Mouse (Mus musculus): ENCODE measurements around the gene Vtcn1. TPM values are rescaled to one million over a fixed set of nuclear protein-coding genes. Genes with fewer than 3 reads are reported as not detected.

The Vtcn1 gene
- polyA plus RNA-seq, 1 experiment from 2014 or later, result not detected

GRCm38 (mm10) chr3:100821276-100821675 is 4.0 kb upstream of the Vtcn1 start:
- 77% methylated on average over 2 of the region's 2 CpGs for WGBS
- Histone ChIP-seq H3K4me3 (replicated peaks; ENCODE audit: low read depth, low read length) (no peak overlapping the region), H3K9me3 (ENCODE audit: control insufficient read depth, low read length) (no peaks in the 10 kb centered on the region), H3K27ac (replicated peaks; ENCODE audit: low read depth, low read length) (no peak overlapping the region; the same call in 1 of the 2 replicates), H3K36me3 (ENCODE audit: control insufficient read depth, insufficient read depth, low read length) (no peaks in the 10 kb centered on the region), H3K4me2 (ENCODE audit: low read length) (no peak overlapping the region), H3K4me1 (ENCODE audit: control insufficient read depth, insufficient read depth, low read length) (no peaks in the 10 kb centered on the region), H3K9ac (replicated peaks; ENCODE audit: low read length) (no peak overlapping the region), H3K27me3 (ENCODE audit: control insufficient read depth, insufficient read depth, low read length) (no peaks in the 10 kb centered on the region)
- 0 out of 2 replicates have a peak, but pooled peaks have one; percentile 18 for ATAC-seq (ENCODE audit: low FRiP score, low TSS enrichment)
- DNase-seq, result peak; percentile 73

DNA sequence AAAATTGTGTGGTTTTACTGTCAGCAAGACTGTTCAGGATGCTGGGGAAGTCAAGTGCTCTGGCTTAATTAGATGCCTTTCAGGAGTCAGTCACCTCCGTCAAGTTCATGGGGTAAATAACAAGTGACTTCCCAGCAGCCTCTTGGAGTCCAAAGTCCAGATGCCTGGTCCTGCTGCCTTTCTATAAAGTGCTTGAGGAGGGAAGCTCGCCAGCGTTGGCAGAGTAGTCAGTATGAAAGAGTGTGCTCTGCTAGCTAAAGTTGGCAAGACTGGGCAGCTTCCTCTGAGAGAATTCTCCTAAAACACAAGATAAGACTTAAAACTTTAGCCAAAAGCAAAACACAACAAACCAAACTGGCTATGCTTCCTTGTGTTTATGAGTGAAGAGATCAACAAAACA is 18.5 kb downstream of the Vtcn1 start:
- WGBS, result 81% methylated on average over 3 of the region's 3 CpGs
- Histone ChIP-seq H3K4me1 (ENCODE audit: control insufficient read depth, insufficient read depth, low read length) (no peaks in the 10 kb centered on the region), H3K9me3 (ENCODE audit: control insufficient read depth, low read length) (no peaks in the 10 kb centered on the region), H3K36me3 (ENCODE audit: control insufficient read depth, insufficient read depth, low read length) (no peaks in the 10 kb centered on the region), H3K4me2 (ENCODE audit: low read length) (no peak overlapping the region), H3K9ac (replicated peaks; ENCODE audit: low read length) (no peak overlapping the region), H3K4me3 (replicated peaks; ENCODE audit: low read depth, low read length) (no peak overlapping the region), H3K27ac (replicated peaks; ENCODE audit: low read depth, low read length) (no peak overlapping the region), H3K27me3 (ENCODE audit: control insufficient read depth, insufficient read depth, low read length) (no peaks in the 10 kb centered on the region)
- DNase-seq, result no peak
- ATAC-seq (ENCODE audit: low FRiP score, low TSS enrichment), result no peak

GRCm38 (mm10) chr3:100844366-100844765 is 19.1 kb downstream of the Vtcn1 start:
- Histone ChIP-seq H3K27me3 (ENCODE audit: control insufficient read depth, insufficient read depth, low read length) (no peaks in the 10 kb centered on the region), H3K4me1 (ENCODE audit: control insufficient read depth, insufficient read depth, low read length) (no peaks in the 10 kb centered on the region), H3K27ac (replicated peaks; ENCODE audit: low read depth, low read length) (no peak overlapping the region), H3K4me3 (replicated peaks; ENCODE audit: low read depth, low read length) (no peak overlapping the region), H3K36me3 (ENCODE audit: control insufficient read depth, insufficient read depth, low read length) (no peaks in the 10 kb centered on the region), H3K9me3 (ENCODE audit: control insufficient read depth, low read length) (no peaks in the 10 kb centered on the region), H3K9ac (replicated peaks; ENCODE audit: low read length) (no peak overlapping the region), H3K4me2 (ENCODE audit: low read length) (no peak overlapping the region)
- ATAC-seq (ENCODE audit: low FRiP score, low TSS enrichment), result no peak
- WGBS, result 79% methylated on average over 5 of the region's 5 CpGs
- no peak for DNase-seq

GRCm38 (mm10) chr3:100848348-100848747 is 23.1 kb downstream of the Vtcn1 start:
- Histone ChIP-seq H3K4me3 (replicated peaks; ENCODE audit: low read depth, low read length) (no peak overlapping the region), H3K27me3 (ENCODE audit: control insufficient read depth, insufficient read depth, low read length) (no peaks in the 10 kb centered on the region), H3K4me2 (ENCODE audit: low read length) (no peak overlapping the region), H3K9ac (replicated peaks; ENCODE audit: low read length) (no peak overlapping the region), H3K4me1 (ENCODE audit: control insufficient read depth, insufficient read depth, low read length) (no peaks in the 10 kb centered on the region), H3K36me3 (ENCODE audit: control insufficient read depth, insufficient read depth, low read length) (no peaks in the 10 kb centered on the region), H3K9me3 (ENCODE audit: control insufficient read depth, low read length) (no peaks in the 10 kb centered on the region), H3K27ac (replicated peaks; ENCODE audit: low read depth, low read length) (no peak overlapping the region)
- ATAC-seq (ENCODE audit: low FRiP score, low TSS enrichment), result no peak
- DNase-seq, result no peak
- 83% methylated on average over 7 of the region's 7 CpGs for WGBS

GRCm38 (mm10) chr3:100850468-100850867 is 25.2 kb downstream of the Vtcn1 start:
- Histone ChIP-seq H3K9ac (replicated peaks; ENCODE audit: low read length) (no peak overlapping the region), H3K4me2 (ENCODE audit: low read length) (no peak overlapping the region), H3K9me3 (ENCODE audit: control insufficient read depth, low read length) (no peaks in the 10 kb centered on the region), H3K4me3 (replicated peaks; ENCODE audit: low read depth, low read length) (no peak overlapping the region), H3K36me3 (ENCODE audit: control insufficient read depth, insufficient read depth, low read length) (no peaks in the 10 kb centered on the region), H3K4me1 (ENCODE audit: control insufficient read depth, insufficient read depth, low read length) (no peaks in the 10 kb centered on the region), H3K27ac (replicated peaks; ENCODE audit: low read depth, low read length) (no peak overlapping the region), H3K27me3 (ENCODE audit: control insufficient read depth, insufficient read depth, low read length) (no peaks in the 10 kb centered on the region)
- DNase-seq (no peak), ATAC-seq (ENCODE audit: low FRiP score, low TSS enrichment) (no peak)
- 83% methylated on average over 6 of the region's 6 CpGs for WGBS

- 61% methylated on average over 9 of the region's 9 CpGs for WGBS
- Histone ChIP-seq H3K27ac (replicated peaks; ENCODE audit: low read depth, low read length) (no peak overlapping the region), H3K4me3 (replicated peaks; ENCODE audit: low read depth, low read length) (no peak overlapping the region), H3K27me3 (ENCODE audit: control insufficient read depth, insufficient read depth, low read length) (no peaks in the 10 kb centered on the region), H3K4me2 (ENCODE audit: low read length) (no peak overlapping the region), H3K9ac (replicated peaks; ENCODE audit: low read length) (no peak overlapping the region), H3K4me1 (ENCODE audit: control insufficient read depth, insufficient read depth, low read length) (no peaks in the 10 kb centered on the region), H3K9me3 (ENCODE audit: control insufficient read depth, low read length) (no peaks in the 10 kb centered on the region), H3K36me3 (ENCODE audit: control insufficient read depth, insufficient read depth, low read length) (no peaks in the 10 kb centered on the region)
- ATAC-seq (ENCODE audit: low FRiP score, low TSS enrichment), result no peak
- no peak for DNase-seq
Measured at GRCm38 (mm10) chr3:100856050-100856815, 31.0 kb downstream of the Vtcn1 start.

- Histone ChIP-seq H3K4me3 (replicated peaks; ENCODE audit: low read depth, low read length) (no peak overlapping the region), H3K27me3 (ENCODE audit: control insufficient read depth, insufficient read depth, low read length) (no peaks in the 10 kb centered on the region), H3K27ac (replicated peaks; ENCODE audit: low read depth, low read length) (no peak overlapping the region), H3K9me3 (ENCODE audit: control insufficient read depth, low read length) (no peaks in the 10 kb centered on the region), H3K4me2 (ENCODE audit: low read length) (no peak overlapping the region), H3K9ac (replicated peaks; ENCODE audit: low read length) (no peak overlapping the region), H3K36me3 (ENCODE audit: control insufficient read depth, insufficient read depth, low read length) (no peaks in the 10 kb centered on the region), H3K4me1 (ENCODE audit: control insufficient read depth, insufficient read depth, low read length) (no peaks in the 10 kb centered on the region)
- 93% methylated on average over 5 of the region's 5 CpGs for WGBS
- no peak for DNase-seq
- ATAC-seq (ENCODE audit: low FRiP score, low TSS enrichment), result no peak
Measured at GRCm38 (mm10) chr3:100857139-100857538, 31.9 kb downstream of the Vtcn1 start.

- 93% methylated on average over 5 of the region's 5 CpGs for WGBS
- H3K4me3 ChIP-seq (replicated peaks; ENCODE audit: low read depth, low read length), result no peak overlapping the region
- no peak overlapping the region for H3K4me2 ChIP-seq (ENCODE audit: low read length)
- H3K4me1 ChIP-seq (ENCODE audit: control insufficient read depth, insufficient read depth, low read length), result no peaks in the 10 kb centered on the region
- H3K27ac ChIP-seq (replicated peaks; ENCODE audit: low read depth, low read length), result no peak overlapping the region
- ATAC-seq (ENCODE audit: low FRiP score, low TSS enrichment) (no peak), DNase-seq (no peak)
- H3K9ac ChIP-seq (replicated peaks; ENCODE audit: low read length), result no peak overlapping the region
- H3K9me3 ChIP-seq (ENCODE audit: control insufficient read depth, low read length), result no peaks in the 10 kb centered on the region
- H3K27me3 ChIP-seq (ENCODE audit: control insufficient read depth, insufficient read depth, low read length), result no peaks in the 10 kb centered on the region
- H3K36me3 ChIP-seq (ENCODE audit: control insufficient read depth, insufficient read depth, low read length), result no peaks in the 10 kb centered on the region
Measured at GRCm38 (mm10) chr3:100858334-100859002, 33.2 kb downstream of the Vtcn1 start.

All from midbrain, embryonic 14.5 days (tissue).